Mouse (Mus musculus) monocyte, adult 2 months (primary cell): Measurements from ENCODE around the gene Nfix.

Experiments used
- DNase-seq, 2 experiments: peaks; one replicate each; pipeline ENCODE4 v3.0.0; 2022; ENCODE audit warnings: low spot score in 2 of 2, low read depth in 1 of 2

Gene Nfix

GRCm38 (mm10) chr8:84798446-84799135, 1.6 kb downstream of the Nfix start:
- DNase-seq: no peak

- DNase-seq: no peak
Measured at GRCm38 (mm10) chr8:84797971-84798370, 2.2 kb downstream of the Nfix start.

DNA sequence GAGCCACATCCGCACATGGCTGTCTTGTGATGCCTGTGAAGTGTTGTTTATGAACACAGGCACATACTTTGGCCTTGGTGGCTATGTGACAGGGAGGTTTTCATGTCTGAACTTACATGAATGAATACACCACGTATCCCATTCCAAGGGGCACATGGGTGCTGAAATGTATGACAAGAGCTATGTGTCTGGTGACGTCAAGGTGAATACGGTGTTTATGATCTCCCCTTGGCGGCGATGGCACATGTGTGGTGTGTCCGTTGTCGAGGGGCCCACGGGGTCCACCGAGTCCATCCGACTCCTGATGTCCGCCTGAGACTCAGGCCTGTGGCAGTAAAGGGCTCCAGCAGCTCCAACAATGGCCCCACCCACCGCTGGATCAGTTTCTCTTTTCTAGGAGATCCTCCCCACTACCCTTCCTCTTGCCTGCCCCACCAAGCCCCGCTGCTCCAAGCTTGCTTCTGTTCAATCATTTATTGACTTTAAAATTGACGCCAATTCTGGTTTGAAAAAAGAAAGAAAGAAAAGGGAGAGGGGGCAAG, 2.8 kb downstream of the Nfix start:
- no peak for DNase-seq

- no peak for DNase-seq
Measured at GRCm38 (mm10) chr8:84794486-84794885, 5.7 kb downstream of the Nfix start.

DNA sequence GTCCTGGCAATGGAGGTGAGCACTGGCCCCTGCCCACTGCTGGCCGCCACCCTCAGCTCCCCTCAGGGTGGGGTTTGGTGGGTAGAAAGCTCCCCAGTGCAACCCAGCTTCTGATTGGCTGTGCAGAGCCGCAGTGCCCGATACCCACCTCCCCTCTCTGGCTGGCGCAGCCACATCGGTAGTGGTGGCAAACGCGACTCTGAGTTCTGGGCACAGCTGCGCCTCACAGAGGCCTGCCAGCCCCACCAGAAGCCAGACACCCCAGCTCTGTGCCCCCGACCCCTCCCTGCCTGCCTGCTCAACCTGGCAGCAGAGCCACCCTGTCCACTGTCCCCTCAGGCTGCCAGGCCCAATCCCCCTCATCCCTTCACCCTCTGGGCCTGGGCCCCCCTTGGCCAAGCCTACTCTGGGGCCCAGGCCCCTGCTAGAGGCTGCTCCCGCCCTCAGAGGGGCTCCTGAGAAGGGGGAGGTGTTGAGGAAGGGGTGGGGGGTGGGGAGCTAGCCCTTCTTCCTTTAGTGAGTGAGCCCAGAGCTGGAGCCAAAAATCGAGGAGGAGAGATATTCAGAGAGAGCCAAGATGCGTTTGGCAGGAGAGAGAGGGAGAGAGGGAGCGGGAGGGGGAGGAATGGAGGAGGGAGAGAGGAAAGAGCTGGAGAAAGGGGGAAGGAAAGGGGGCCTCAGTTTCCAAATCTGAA, 6.2 kb downstream of the Nfix start:
- DNase-seq: no peak

GRCm38 (mm10) chr8:84793134-84793533, 7.0 kb downstream of the Nfix start:
- no peak for DNase-seq

DNA sequence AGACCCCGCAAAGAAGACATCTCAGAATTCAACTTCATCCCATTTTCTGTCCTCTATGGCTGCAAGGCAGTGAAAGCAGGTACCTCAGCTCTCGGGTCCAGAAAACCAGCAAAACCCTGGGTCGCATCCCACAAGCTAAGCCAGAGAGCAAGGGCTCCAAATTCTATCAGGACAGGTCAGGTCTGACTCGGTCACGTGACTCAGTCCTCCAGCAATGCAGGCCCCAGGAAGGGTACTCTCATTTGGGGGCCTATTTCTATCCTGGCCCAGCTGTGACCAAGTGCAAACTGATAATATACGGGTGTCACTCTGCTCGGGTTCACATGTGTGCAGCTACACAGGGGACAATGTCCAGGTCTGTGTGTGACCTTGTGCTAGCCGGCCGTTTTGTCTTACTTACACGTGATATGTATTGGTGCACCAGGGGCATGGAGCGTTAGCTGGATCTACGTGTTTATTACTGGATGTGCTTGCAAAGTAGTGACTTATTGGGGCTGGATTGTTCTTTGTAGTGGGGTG, 7.7 kb downstream of the Nfix start:
- DNase-seq: no peak

GRCm38 (mm10) chr8:84790537-84790936, 9.6 kb downstream of the Nfix start:
- DNase-seq: no peak

- DNase-seq: no peak
Measured at GRCm38 (mm10) chr8:84789855-84790486, 10.2 kb downstream of the Nfix start.

- no peak for DNase-seq
Measured at GRCm38 (mm10) chr8:84789345-84789744, 10.8 kb downstream of the Nfix start.

DNA sequence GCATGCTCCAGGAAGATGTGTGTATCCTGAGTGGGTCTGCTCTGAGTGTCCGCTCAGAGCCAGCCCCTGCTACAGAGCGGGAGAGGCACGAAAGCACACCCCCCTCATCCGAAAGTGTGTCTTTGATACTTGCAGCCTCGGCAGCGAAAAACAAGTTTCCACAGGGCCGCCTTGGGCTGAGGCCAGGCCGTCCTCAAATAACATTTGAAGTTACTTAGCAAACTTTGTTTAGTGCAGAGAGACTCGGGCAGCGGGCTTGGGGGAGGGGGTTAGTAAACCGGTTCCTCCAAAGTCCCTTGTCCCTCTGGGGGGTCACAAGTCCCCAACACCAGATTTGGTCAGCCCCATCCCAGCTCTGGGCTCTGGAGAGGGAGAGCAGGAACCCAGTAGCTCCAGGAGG, 11.2 kb downstream of the Nfix start:
- DNase-seq: no peak

DNA sequence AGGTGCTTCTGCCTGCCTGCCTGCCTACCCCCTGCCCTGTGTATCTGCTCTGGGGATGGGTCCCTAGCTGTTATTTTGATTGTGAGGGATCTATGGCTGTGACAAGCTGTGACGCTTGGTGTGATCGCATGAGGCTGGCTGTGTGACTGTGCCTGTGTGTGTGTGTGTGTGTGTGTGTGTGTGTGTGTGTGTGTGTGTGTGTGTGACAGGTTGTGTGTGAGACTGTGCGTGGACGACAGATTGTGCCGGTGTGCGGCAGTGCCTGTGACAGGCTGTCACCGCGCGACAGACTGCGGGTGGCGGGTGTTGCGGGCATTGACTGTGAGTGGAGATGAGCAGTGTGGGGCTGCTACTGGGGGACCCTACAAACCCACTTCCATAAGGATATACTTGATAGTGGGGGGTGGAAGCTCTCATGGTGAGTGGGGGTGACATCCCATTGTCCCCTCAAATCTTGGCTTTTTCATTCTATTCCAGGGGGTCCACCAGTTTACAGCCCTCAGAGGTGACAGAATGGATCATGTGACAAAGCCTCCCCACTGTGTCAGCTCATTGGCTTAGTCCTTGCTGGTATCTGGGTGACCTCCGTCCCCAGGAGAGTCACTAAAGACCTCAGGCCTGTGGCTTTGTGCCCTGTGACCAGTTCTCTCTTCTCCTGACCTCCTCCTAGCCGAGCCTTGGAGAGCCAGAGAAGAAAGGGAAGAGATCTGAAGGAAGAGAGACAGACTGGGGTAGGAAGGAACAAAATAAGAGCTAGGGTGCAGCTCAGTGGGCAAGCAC, 12.4 kb downstream of the Nfix start:
- DNase-seq: no peak

DNA sequence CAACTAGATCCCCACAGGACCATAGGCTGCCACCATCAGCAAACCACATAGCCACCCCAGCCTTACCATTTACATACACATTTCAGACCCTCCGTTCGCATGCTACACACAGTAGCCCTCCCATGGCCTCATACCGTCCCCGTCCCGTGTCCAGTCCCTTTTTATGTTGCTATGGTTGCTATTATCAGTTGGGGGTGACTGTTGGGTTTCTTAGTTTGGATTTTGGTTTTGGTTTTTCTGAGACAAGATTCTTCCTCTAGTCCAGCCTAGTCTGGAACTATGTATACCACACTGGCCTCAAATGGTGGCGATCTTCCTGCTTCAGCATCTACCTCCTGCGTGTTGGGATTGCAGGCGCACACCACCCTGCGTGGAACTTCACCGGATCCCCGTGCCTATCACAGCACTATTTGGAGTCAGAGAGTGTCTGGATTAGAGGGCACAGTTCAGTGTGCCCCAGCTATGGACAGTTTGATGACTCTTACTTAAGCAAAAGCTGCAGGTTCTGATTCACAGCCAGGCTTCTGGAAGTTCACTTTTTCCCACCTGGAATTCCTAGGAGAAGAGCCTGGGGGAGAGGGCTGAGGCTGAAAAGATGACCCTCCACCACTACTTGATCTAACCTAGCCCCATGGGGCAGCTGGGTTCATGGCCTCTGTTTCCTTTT, 13.2 kb downstream of the Nfix start:
- no peak for DNase-seq

- no peak for DNase-seq
Measured at GRCm38 (mm10) chr8:84785756-84786677, 14.1 kb downstream of the Nfix start.

- no peak for DNase-seq
Measured at GRCm38 (mm10) chr8:84785506-84785755, 14.7 kb downstream of the Nfix start.

GRCm38 (mm10) chr8:84784681-84785505, 15.3 kb downstream of the Nfix start:
- no peak for DNase-seq

DNA sequence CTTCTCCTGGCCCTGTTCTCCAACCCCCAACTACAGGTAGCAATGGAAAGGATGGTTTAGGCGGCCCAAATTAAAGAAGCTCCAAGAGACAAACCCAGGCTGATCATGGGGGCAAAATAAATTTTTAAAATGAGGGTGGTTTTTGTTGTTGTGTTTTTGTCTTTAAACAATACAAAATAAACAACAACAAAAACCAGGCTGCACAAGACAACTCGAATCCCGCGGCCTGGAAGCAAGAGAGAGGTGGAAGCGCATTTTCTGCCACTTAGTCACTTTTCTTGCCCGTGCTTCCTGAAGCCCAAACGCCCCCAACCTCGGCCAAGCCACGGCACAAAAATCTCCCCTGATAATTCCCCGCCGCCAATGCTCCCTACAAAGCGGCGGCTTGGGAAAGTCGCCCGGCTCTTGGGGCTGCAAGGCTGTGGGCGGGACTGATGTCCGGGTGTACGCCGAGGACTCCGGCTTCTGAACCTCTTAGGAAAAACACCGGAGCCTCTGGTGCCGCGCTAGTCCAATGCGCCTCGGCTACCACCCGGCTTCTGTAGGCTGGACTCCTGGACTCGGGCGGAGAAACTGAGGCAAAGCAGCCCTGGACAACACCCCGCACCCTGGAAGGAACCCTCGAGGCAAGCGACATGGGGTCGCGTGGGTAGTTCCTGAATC, 16.1 kb downstream of the Nfix start:
- DNase-seq: no peak

GRCm38 (mm10) chr8:84783198-84783918, 16.8 kb downstream of the Nfix start:
- no peak for DNase-seq
